In genomic region chr3:92607392-92607791, GRCm38 (mm10) we compare ENCODE assay signal across 24 mouse cellular contexts. TPM values are rescaled to one million over a fixed set of nuclear protein-coding genes. Genes with fewer than 3 reads are reported as not detected.
DNase-seq lines count a peak whose midpoint lies in the region; ATAC-seq and TF ChIP-seq lines count a peak whose summit lies in the region.
"Had no signal": no experiment of that assay in that cellular context is flagged by ENCODE, and none has a peak within 500 bp of the region (broad histone marks: within the 10 kb centered on the region; RNA-seq: fewer than 3 reads in every experiment).

Gene 2210017I01Rik, minus strand, starts transcription at chr3:92607492.

- H3K9me3 ChIP-seq in stomach, postnatal 0 days (ENCODE audit: control insufficient read depth, low read length) = no peaks in the 10 kb centered on the region
- no peaks in the 10 kb centered on the region for H3K9me3 ChIP-seq in midbrain, postnatal 0 days (ENCODE audit: low read length)
- H3K9me3 ChIP-seq: G1E had no signal

- TF ChIP-seq EP300 in stomach, postnatal 0 days (optimal IDR thresholded peaks at IDR 0.05) = no peak

- no peak within 1 kb of the TSS for H3K27ac ChIP-seq in stomach, postnatal 0 days (replicated peaks)
- no peak within 1 kb of the TSS for H3K27ac ChIP-seq in midbrain, postnatal 0 days (ENCODE audit: low read depth, low read length)

- no peak within 1 kb of the TSS for H3K4me2 ChIP-seq in stomach, postnatal 0 days (replicated peaks; ENCODE audit: low read depth)
- H3K4me2 ChIP-seq in midbrain, postnatal 0 days (ENCODE audit: low read depth, low read length, poor library complexity, severe bottlenecking) = no peak within 1 kb of the TSS

- ATAC-seq in stomach, postnatal 0 days (ENCODE audit: low FRiP score, low TSS enrichment) = no peak
- no peak for ATAC-seq in midbrain, postnatal 0 days (ENCODE audit: low FRiP score)
- ATAC-seq: activated CD4-positive, CD25-positive, alpha-beta regulatory T cell, adult 4 months; CD4-positive, CD25-positive, alpha-beta regulatory T cell, adult 4 months; Patski had no signal

- no peak for DNase-seq in stomach, postnatal 0 days (ENCODE audit: low spot score)
- DNase-seq in midbrain, postnatal 0 days (ENCODE audit: low spot score) = no peak
- DNase-seq: adrenal gland, adult 2 months; adrenal gland, adult 8-10 months; adrenal gland, postnatal 10 days; adrenal gland, postnatal 14 days; adrenal gland, postnatal 25 days; adrenal gland, postnatal 36 days; B cell, adult 2 months; cerebellum, adult 11 months; cerebellum, adult 11-12 months; cerebellum, adult 18-20 months; cerebellum, adult 2 months had no signal

- no peak within 1 kb of the TSS for H3K4me3 ChIP-seq in stomach, postnatal 0 days (ENCODE audit: low read depth, low read length)
- H3K4me3 ChIP-seq in midbrain, postnatal 0 days (ENCODE audit: low read depth, low read length) = no peak within 1 kb of the TSS

- H3K27me3 ChIP-seq in stomach, postnatal 0 days (ENCODE audit: control insufficient read depth, insufficient read depth, low read length) = no peaks in the 10 kb centered on the region
- H3K27me3 ChIP-seq in midbrain, postnatal 0 days (ENCODE audit: insufficient read depth, low read length) = no peaks in the 10 kb centered on the region
- H3K27me3 ChIP-seq: CH12.LX had no signal

- H3K9ac ChIP-seq in stomach, postnatal 0 days (ENCODE audit: low read length) = no peak within 1 kb of the TSS
- no peak within 1 kb of the TSS for H3K9ac ChIP-seq in midbrain, postnatal 0 days (replicated peaks; ENCODE audit: low read length, poor library complexity, severe bottlenecking)

- no peaks in the 10 kb centered on the region for H3K4me1 ChIP-seq in stomach, postnatal 0 days (replicated peaks; ENCODE audit: control insufficient read depth, insufficient read depth)
- H3K4me1 ChIP-seq in midbrain, postnatal 0 days (ENCODE audit: insufficient read depth, low read length) = no peaks in the 10 kb centered on the region

- H3K36me3 ChIP-seq in stomach, postnatal 0 days (ENCODE audit: control insufficient read depth, insufficient read depth, low read length) = no peaks in the 10 kb centered on the region
- no peaks in the 10 kb centered on the region for H3K36me3 ChIP-seq in midbrain, postnatal 0 days (ENCODE audit: insufficient read depth, low read length)
- H3K36me3 ChIP-seq: G1E had no signal

- no peak for TF ChIP-seq CTCF in stomach, postnatal 0 days (IDR thresholded peaks at IDR 0.05; ENCODE audit: low read depth)
- TF ChIP-seq CTCF in midbrain, postnatal 0 days (IDR thresholded peaks at IDR 0.05) = no peak

RNA-seq across cellular contexts. Expression of gene 2210017I01Rik, which starts in this region (rescaled TPM):
- 22.8 and 26.7 TPM in 2 replicates for polyA plus RNA-seq in stomach, postnatal 0 days (2015; fragmentation: Nextera tagmentation; extraction: Ambion mirVana)
- total RNA-seq in midbrain, postnatal 0 days (2014; rRNA removed) = not detected in 2 replicates
- polyA plus RNA-seq in midbrain, postnatal 0 days (2015; fragmentation: Nextera tagmentation; extraction: Ambion mirVana) = not detected in 2 replicates
- total RNA-seq: adrenal gland, adult 18-20 months; adrenal gland, adult 2 months; adrenal gland, adult 8-10 months; adrenal gland, postnatal 10 days; adrenal gland, postnatal 14 days; adrenal gland, postnatal 25 days; adrenal gland, postnatal 36 days; adrenal gland, postnatal 4 days; CH12.LX; ES-E14; G1E; MEL had no signal
- polyA plus RNA-seq: activated CD4-positive, CD25-positive, alpha-beta regulatory T cell, adult 4 months; adrenal gland, adult 2 months; brain, embryonic 14.5 days; C2C12; CD4-positive, CD25-positive, alpha-beta regulatory T cell, adult 4 months; cerebellum, adult 2 months; G1E; Patski had no signal

Comparison
In these comparisons a context has a peak if more than half of its experiments do, and no peak if none do; other contexts are left out.
1. RNA of gene 2210017I01Rik (polyA plus RNA-seq): 22.8 to 26.7 TPM in stomach, postnatal 0 days; not detected in midbrain, postnatal 0 days; every median in the first group is over 10 times any median in the second.